Mouse (Mus musculus) forebrain, embryonic 13.5 days (tissue): ENCODE measurements around the gene Pdlim5. TPM values are rescaled to one million over a fixed set of nuclear protein-coding genes. Genes with fewer than 3 reads are reported as not detected.
"Not testable (repeated sequence)": the region's sequence is repeated elsewhere in the genome, so short reads cannot be mapped to it uniquely, and the experiment has no call there.

Experiments
- ATAC-seq: fragments of 200-750 bp; cut with Nextera tagmentation; 2 replicates; pipeline ENCODE4 v1.8.0; 2017
- H3K27ac ChIP-seq: fragments of 300-500 bp; sonication (generic); 2 replicates; pipeline ENCODE4 v1.5.1; 2015; ENCODE audit warnings: inconsistent platforms, mild to moderate bottlenecking, moderate library complexity
- H3K27me3 ChIP-seq: fragments of 300-500 bp; sonication (generic); 2 replicates; pipeline ENCODE4 v1.6.1; 2015; ENCODE audit warnings: mild to moderate bottlenecking, inconsistent platforms
- H3K36me3 ChIP-seq: fragments of 300-500 bp; sonication (generic); 2 replicates; pipeline ENCODE4 v1.6.1; 2015; ENCODE audit warnings: mild to moderate bottlenecking, inconsistent platforms; ENCODE audit not compliant: poor library complexity, severe bottlenecking
- H3K4me1 ChIP-seq: fragments of 300-500 bp; sonication (generic); 2 replicates; pipeline ENCODE4 v1.6.1; 2015; ENCODE audit warnings: inconsistent platforms
- H3K4me2 ChIP-seq: fragments of 300-500 bp; sonication (generic); 2 replicates; pipeline ENCODE4 v1.6.1; 2015; ENCODE audit warnings: inconsistent platforms, mild to moderate bottlenecking, moderate library complexity
- H3K4me3 ChIP-seq: fragments of 300-500 bp; sonication (generic); 2 replicates; pipeline ENCODE4 v1.5.1; 2015; ENCODE audit warnings: mild to moderate bottlenecking, inconsistent platforms
- H3K9ac ChIP-seq: fragments of 300-500 bp; sonication (generic); 2 replicates; pipeline ENCODE4 v1.6.1; 2015; ENCODE audit warnings: mild to moderate bottlenecking, inconsistent platforms
- H3K9me3 ChIP-seq: fragments of 300-500 bp; sonication (generic); replicated peaks from 2 replicates; pipeline ENCODE4 v1.6.1; 2016; ENCODE audit warnings: inconsistent platforms
- WGBS: fragments of 180-500 bp; shearing (Covaris S2); methylation state at CpG from one replicate; pipeline ENCODE4 v1.1.7; 2015; 5-methylcytosine and 5-hydroxymethylcytosine counted together
- polyA plus RNA-seq: library from polyadenylated mRNA; unstranded; fragments of >200 nt; fragmentation: Nextera tagmentation; extraction: Ambion mirVana; gene quantifications from 2 replicates; pipeline ENCODE4 v1.2.1, GENCODE M21; 2015

Pdlim5 gene
- 8.7 and 10.7 TPM in 2 replicates for polyA plus RNA-seq

GRCm38 (mm10) chr3:142395520-142396193, at the start of gene Pdlim5:
TSS of gene Pdlim5 (minus strand) at chr3:142395696.
- H3K4me3 ChIP-seq = peak within 1 kb of the TSS; percentile 78
- peak; percentile 99 for ATAC-seq
- under 1% methylated on average over 45 of the region's 46 CpGs for WGBS
- H3K36me3 ChIP-seq = no peaks in the 10 kb centered on the region
- peak within 1 kb of the TSS; percentile 75 for H3K9ac ChIP-seq
- peaks cover 7% of the 10 kb centered on the region for H3K4me1 ChIP-seq
- no peak within 1 kb of the TSS for H3K27ac ChIP-seq
- H3K4me2 ChIP-seq = peak within 1 kb of the TSS; percentile 83
- 0 out of 2 replicates have a peak, but pooled peaks cover 5% of the 10 kb centered on the region for H3K27me3 ChIP-seq
- H3K9me3 ChIP-seq = no peaks in the 10 kb centered on the region

- peak; percentile 72; the same call in 1 of the 2 replicates for ATAC-seq
- peak overlapping the region; percentile 22; the same call in 1 of the 2 replicates for H3K4me2 ChIP-seq
- WGBS = 41% methylated on average over 4 of the region's 4 CpGs
- H3K4me1 ChIP-seq = 0 out of 2 replicates have a peak, but pooled peaks cover 3% of the 10 kb centered on the region
- H3K9ac ChIP-seq = no peak overlapping the region
- no peak overlapping the region for H3K4me3 ChIP-seq
- no peaks in the 10 kb centered on the region for H3K36me3 ChIP-seq
- no peaks in the 10 kb centered on the region for H3K9me3 ChIP-seq
- no peak overlapping the region for H3K27ac ChIP-seq
- no peaks in the 10 kb centered on the region for H3K27me3 ChIP-seq
Observed at GRCm38 (mm10) chr3:142443710-142444043, 48.2 kb upstream of the Pdlim5 start.

- H3K4me2 ChIP-seq = peak overlapping the region; percentile 22; the same call in 1 of the 2 replicates
- H3K36me3 ChIP-seq = no peaks in the 10 kb centered on the region
- 22% methylated on average over 12 of the region's 12 CpGs for WGBS
Observed at GRCm38 (mm10) chr3:142443006-142443709, 47.7 kb upstream of the Pdlim5 start.

GRCm38 (mm10) chr3:142442161-142442560, 46.7 kb upstream of the Pdlim5 start:
- 93% methylated on average over 7 of the region's 7 CpGs for WGBS

More at GRCm38 (mm10) chr3:142443006-142443709, 47.7 kb upstream of the Pdlim5 start:
- no peak overlapping the region for H3K4me3 ChIP-seq
- peak; percentile 71 for ATAC-seq
- no peak overlapping the region for H3K9ac ChIP-seq
- H3K4me1 ChIP-seq = 0 out of 2 replicates have a peak, but pooled peaks cover 3% of the 10 kb centered on the region
- no peak overlapping the region for H3K27ac ChIP-seq
- H3K9me3 ChIP-seq = no peaks in the 10 kb centered on the region
- no peaks in the 10 kb centered on the region for H3K27me3 ChIP-seq

GRCm38 (mm10) chr3:142441142-142441541, 45.6 kb upstream of the Pdlim5 start:
- H3K9ac ChIP-seq = no peak overlapping the region
- H3K4me2 ChIP-seq = no peak overlapping the region
- 0 out of 2 replicates have a peak, but pooled peaks cover 3% of the 10 kb centered on the region for H3K4me1 ChIP-seq
- 76% methylated on average over 5 of the region's 5 CpGs for WGBS
- no peaks in the 10 kb centered on the region for H3K36me3 ChIP-seq
- no peak overlapping the region for H3K4me3 ChIP-seq
- H3K27me3 ChIP-seq = no peaks in the 10 kb centered on the region
- ATAC-seq = no peak
- no peaks in the 10 kb centered on the region for H3K9me3 ChIP-seq
- H3K27ac ChIP-seq = no peak overlapping the region

More at GRCm38 (mm10) chr3:142442161-142442560, 46.7 kb upstream of the Pdlim5 start:
- Histone ChIP-seq H3K4me1 (0 out of 2 replicates have a peak, but pooled peaks cover 3% of the 10 kb centered on the region), H3K36me3 (no peaks in the 10 kb centered on the region), H3K9ac (no peak overlapping the region), H3K4me3 (no peak overlapping the region), H3K9me3 (no peaks in the 10 kb centered on the region), H3K27me3 (no peaks in the 10 kb centered on the region), H3K27ac (no peak overlapping the region), H3K4me2 (no peak overlapping the region)
- ATAC-seq = no peak

GRCm38 (mm10) chr3:142440191-142440590, 44.7 kb upstream of the Pdlim5 start:
- H3K4me2 ChIP-seq = no peak overlapping the region
- no peak overlapping the region for H3K27ac ChIP-seq
- no peaks in the 10 kb centered on the region for H3K36me3 ChIP-seq
- WGBS = 86% methylated on average over 4 of the region's 4 CpGs
- no peak overlapping the region for H3K4me3 ChIP-seq
- H3K4me1 ChIP-seq = 0 out of 2 replicates have a peak, but pooled peaks cover 3% of the 10 kb centered on the region
- H3K9me3 ChIP-seq = no peaks in the 10 kb centered on the region
- ATAC-seq = no peak
- H3K9ac ChIP-seq = no peak overlapping the region
- no peaks in the 10 kb centered on the region for H3K27me3 ChIP-seq

GRCm38 (mm10) chr3:142439591-142440093, 44.1 kb upstream of the Pdlim5 start:
- no peaks in the 10 kb centered on the region for H3K36me3 ChIP-seq
- no peak overlapping the region for H3K4me2 ChIP-seq
- H3K4me3 ChIP-seq = no peak overlapping the region
- no peak for ATAC-seq
- 66% methylated on average over 7 of the region's 7 CpGs for WGBS
- H3K27me3 ChIP-seq = no peaks in the 10 kb centered on the region
- H3K9ac ChIP-seq = no peak overlapping the region
- H3K9me3 ChIP-seq = no peaks in the 10 kb centered on the region
- H3K27ac ChIP-seq = no peak overlapping the region
- H3K4me1 ChIP-seq = 0 out of 2 replicates have a peak, but pooled peaks cover 3% of the 10 kb centered on the region

GRCm38 (mm10) chr3:142438630-142439029, 43.1 kb upstream of the Pdlim5 start:
- not testable (repeated sequence) for H3K9ac ChIP-seq, ATAC-seq, H3K9me3 ChIP-seq, H3K4me1 ChIP-seq, H3K27ac ChIP-seq, H3K4me2 ChIP-seq, H3K27me3 ChIP-seq, H3K4me3 ChIP-seq, H3K36me3 ChIP-seq
- WGBS = 94% methylated on average over 8 of the region's 8 CpGs

GRCm38 (mm10) chr3:142436824-142437223, 41.3 kb upstream of the Pdlim5 start:
- H3K27ac ChIP-seq = no peak overlapping the region
- no peaks in the 10 kb centered on the region for H3K27me3 ChIP-seq
- no peak overlapping the region for H3K4me2 ChIP-seq
- no peak for ATAC-seq
- no peaks in the 10 kb centered on the region for H3K4me1 ChIP-seq
- WGBS = 37% methylated on average over 6 of the region's 6 CpGs
- H3K9me3 ChIP-seq = no peaks in the 10 kb centered on the region
- no peak overlapping the region for H3K4me3 ChIP-seq
- no peaks in the 10 kb centered on the region for H3K36me3 ChIP-seq
- H3K9ac ChIP-seq = no peak overlapping the region

GRCm38 (mm10) chr3:142436212-142436611, 40.7 kb upstream of the Pdlim5 start:
- WGBS = 70% methylated on average over 5 of the region's 5 CpGs
- no peaks in the 10 kb centered on the region for H3K27me3 ChIP-seq
- H3K36me3 ChIP-seq = no peaks in the 10 kb centered on the region
- no peak overlapping the region for H3K9ac ChIP-seq
- no peaks in the 10 kb centered on the region for H3K4me1 ChIP-seq
- no peak overlapping the region for H3K4me2 ChIP-seq
- no peak overlapping the region for H3K4me3 ChIP-seq
- ATAC-seq = no peak
- H3K27ac ChIP-seq = no peak overlapping the region
- H3K9me3 ChIP-seq = no peaks in the 10 kb centered on the region

- H3K36me3 ChIP-seq = no peaks in the 10 kb centered on the region
- H3K4me2 ChIP-seq = no peak overlapping the region
- no peak overlapping the region for H3K27ac ChIP-seq
- no peaks in the 10 kb centered on the region for H3K9me3 ChIP-seq
- no peak overlapping the region for H3K9ac ChIP-seq
- 74% methylated on average over 4 of the region's 4 CpGs for WGBS
- ATAC-seq = no peak
- no peaks in the 10 kb centered on the region for H3K4me1 ChIP-seq
- no peaks in the 10 kb centered on the region for H3K27me3 ChIP-seq
- H3K4me3 ChIP-seq = no peak overlapping the region
Observed at GRCm38 (mm10) chr3:142434786-142435168, 39.3 kb upstream of the Pdlim5 start.

- H3K27ac ChIP-seq = no peak overlapping the region
- H3K9me3 ChIP-seq = no peaks in the 10 kb centered on the region
- H3K4me2 ChIP-seq = no peak overlapping the region
- no peak overlapping the region for H3K9ac ChIP-seq
- no peaks in the 10 kb centered on the region for H3K36me3 ChIP-seq
- H3K27me3 ChIP-seq = no peaks in the 10 kb centered on the region
- WGBS = 52% methylated on average over 7 of the region's 7 CpGs
- ATAC-seq = no peak
- H3K4me1 ChIP-seq = no peaks in the 10 kb centered on the region
- H3K4me3 ChIP-seq = no peak overlapping the region
Observed at GRCm38 (mm10) chr3:142434127-142434785, 38.8 kb upstream of the Pdlim5 start.
